Mouse (Mus musculus) midbrain, embryonic 13.5 days (tissue): Measurements from ENCODE around the gene Rpl18a. TPM values are rescaled to one million over a fixed set of nuclear protein-coding genes. Genes with fewer than 3 reads are reported as not detected.

Source experiments
- ATAC-seq: fragments of 200-750 bp; cut with Nextera tagmentation; 2 replicates; pipeline ENCODE4 v1.8.0; 2017; ENCODE audit warnings: mild to moderate bottlenecking, moderate TSS enrichment, moderate library complexity
- H3K27ac ChIP-seq: fragments of 300-500 bp; sonication (generic); 2 replicates; pipeline ENCODE4 v1.5.1; 2015; ENCODE audit warnings: inconsistent platforms, mild to moderate bottlenecking, moderate library complexity
- H3K27me3 ChIP-seq: fragments of 300-500 bp; sonication (generic); 2 replicates; pipeline ENCODE4 v1.6.1; 2015; ENCODE audit warnings: mild to moderate bottlenecking, inconsistent platforms
- H3K36me3 ChIP-seq: fragments of 300-500 bp; sonication (generic); 2 replicates; pipeline ENCODE4 v1.6.1; 2015; ENCODE audit warnings: mild to moderate bottlenecking, inconsistent platforms
- H3K4me1 ChIP-seq: fragments of 300-500 bp; sonication (generic); replicated peaks from 2 replicates; pipeline ENCODE4 v1.6.1; 2015; ENCODE audit warnings: inconsistent platforms
- H3K4me2 ChIP-seq: fragments of 300-500 bp; sonication (generic); replicated peaks from 2 replicates; pipeline ENCODE4 v1.6.1; 2015; ENCODE audit warnings: moderate library complexity, mild to moderate bottlenecking, inconsistent platforms
- H3K4me3 ChIP-seq: fragments of 300-500 bp; sonication (generic); replicated peaks from 2 replicates; pipeline ENCODE4 v1.5.1; 2015; ENCODE audit warnings: mild to moderate bottlenecking, inconsistent platforms
- H3K9ac ChIP-seq: fragments of 300-500 bp; sonication (generic); replicated peaks from 2 replicates; pipeline ENCODE4 v1.6.1; 2015; ENCODE audit warnings: mild to moderate bottlenecking, inconsistent platforms
- H3K9me3 ChIP-seq: fragments of 300-500 bp; sonication (generic); 2 replicates; pipeline ENCODE4 v1.6.1; 2016; ENCODE audit warnings: mild to moderate bottlenecking, inconsistent platforms
- WGBS: fragments of 180-500 bp; shearing (Covaris S2); methylation state at CpG from one replicate; pipeline ENCODE4 v1.1.7; 2015; 5-methylcytosine and 5-hydroxymethylcytosine counted together
- polyA plus RNA-seq: library from polyadenylated mRNA; unstranded; fragments of >200 nt; fragmentation: Nextera tagmentation; extraction: Ambion mirVana; gene quantifications from 2 replicates; pipeline ENCODE4 v1.2.1, GENCODE M21; 2015

Rpl18a gene
- polyA plus RNA-seq, 1 experiment from 2014 or later, result 2,717 TPM

- peak within 1 kb of the TSS; percentile 40 for H3K9ac ChIP-seq
- no peak for ATAC-seq
- peaks cover 35% of the 10 kb centered on the region for H3K36me3 ChIP-seq
- H3K4me3 ChIP-seq, result peak within 1 kb of the TSS; percentile 22
- no peaks in the 10 kb centered on the region for H3K9me3 ChIP-seq
- H3K4me1 ChIP-seq, result peaks cover 28% of the 10 kb centered on the region
- H3K27ac ChIP-seq, result no peak within 1 kb of the TSS
- H3K4me2 ChIP-seq, result peak within 1 kb of the TSS; percentile 42
- WGBS, result 3% methylated on average over 80 of the region's 80 CpGs
- peaks cover 66% of the 10 kb centered on the region for H3K27me3 ChIP-seq
Observed at GRCm38 (mm10) chr8:70892022-70892895, 5.0 kb downstream of the Rpl18a start, which contains the start of gene Slc5a5. Slc5a5 (minus strand) TSS chr8:70892757.

GRCm38 (mm10) chr8:70891356-70891755 lies 5.9 kb downstream of the Rpl18a start:
- Histone ChIP-seq H3K9me3 (no peaks in the 10 kb centered on the region), H3K4me3 (no peak overlapping the region), H3K27ac (no peak overlapping the region), H3K9ac (no peak overlapping the region), H3K36me3 (peaks cover 35% of the 10 kb centered on the region), H3K4me2 (no peak overlapping the region), H3K4me1 (peaks cover 25% of the 10 kb centered on the region), H3K27me3 (peaks cover 68% of the 10 kb centered on the region)
- 8% methylated on average over 21 of the region's 21 CpGs for WGBS
- ATAC-seq, result no peak

GRCm38 (mm10) chr8:70890656-70891055 lies 6.6 kb downstream of the Rpl18a start:
- H3K36me3 ChIP-seq, result peaks cover 31% of the 10 kb centered on the region
- no peak overlapping the region for H3K9ac ChIP-seq
- ATAC-seq, result no peak
- H3K4me2 ChIP-seq, result no peak overlapping the region
- H3K27me3 ChIP-seq, result peaks cover 75% of the 10 kb centered on the region
- H3K9me3 ChIP-seq, result no peaks in the 10 kb centered on the region
- WGBS, result 96% methylated on average over 5 of the region's 5 CpGs
- H3K4me1 ChIP-seq, result peaks cover 18% of the 10 kb centered on the region
- no peak overlapping the region for H3K4me3 ChIP-seq
- no peak overlapping the region for H3K27ac ChIP-seq

- 0 out of 2 replicates have a peak, but pooled peaks cover 5% of the 10 kb centered on the region for H3K36me3 ChIP-seq
- H3K9ac ChIP-seq, result no peak overlapping the region
- H3K27ac ChIP-seq, result no peak overlapping the region
- no peak overlapping the region for H3K4me3 ChIP-seq
- peaks cover 12% of the 10 kb centered on the region for H3K4me1 ChIP-seq
- no peaks in the 10 kb centered on the region for H3K9me3 ChIP-seq
- H3K4me2 ChIP-seq, result peak overlapping the region; percentile 33
- WGBS, result 7% methylated on average over 18 of the region's 18 CpGs
- ATAC-seq, result no peak
- H3K27me3 ChIP-seq, result peaks cover 56% of the 10 kb centered on the region
Observed at GRCm38 (mm10) chr8:70887669-70888068, 9.5 kb downstream of the Rpl18a start.

- Histone ChIP-seq H3K27ac (no peak overlapping the region), H3K4me1 (0 out of 2 replicates have a peak, but pooled peaks cover 4% of the 10 kb centered on the region), H3K9me3 (no peaks in the 10 kb centered on the region), H3K9ac (no peak overlapping the region), H3K4me3 (no peak overlapping the region), H3K27me3 (peaks cover 35% of the 10 kb centered on the region), H3K4me2 (no peak overlapping the region), H3K36me3 (0 out of 2 replicates have a peak, but pooled peaks cover under 1% of the 10 kb centered on the region)
- ATAC-seq, result no peak
- WGBS, result 21% methylated on average over 12 of the region's 12 CpGs
Observed at GRCm38 (mm10) chr8:70885612-70886011, 11.6 kb downstream of the Rpl18a start.

- H3K9ac ChIP-seq, result no peak overlapping the region
- no peak for ATAC-seq
- H3K4me2 ChIP-seq, result no peak overlapping the region
- H3K4me3 ChIP-seq, result no peak overlapping the region
- 0 out of 2 replicates have a peak, but pooled peaks cover 6% of the 10 kb centered on the region for H3K4me1 ChIP-seq
- no peaks in the 10 kb centered on the region for H3K36me3 ChIP-seq
- no peak overlapping the region for H3K27ac ChIP-seq
- H3K9me3 ChIP-seq, result no peaks in the 10 kb centered on the region
- peaks cover 28% of the 10 kb centered on the region for H3K27me3 ChIP-seq
- WGBS, result 95% methylated on average over 10 of the region's 10 CpGs
Observed at GRCm38 (mm10) chr8:70884683-70885082, 12.5 kb downstream of the Rpl18a start.

GRCm38 (mm10) chr8:70884186-70884585 lies 13.0 kb downstream of the Rpl18a start:
- Histone ChIP-seq H3K4me3 (no peak overlapping the region), H3K4me1 (0 out of 2 replicates have a peak, but pooled peaks cover 8% of the 10 kb centered on the region), H3K9me3 (no peaks in the 10 kb centered on the region), H3K4me2 (no peak overlapping the region), H3K36me3 (no peaks in the 10 kb centered on the region), H3K27me3 (peaks cover 25% of the 10 kb centered on the region), H3K27ac (no peak overlapping the region), H3K9ac (no peak overlapping the region)
- no peak for ATAC-seq
- 86% methylated on average over 4 of the region's 4 CpGs for WGBS

- 31% methylated on average over 11 of the region's 11 CpGs for WGBS
- 0 out of 2 replicates have a peak, but pooled peaks cover 4% of the 10 kb centered on the region for H3K4me1 ChIP-seq
- no peak overlapping the region for H3K4me3 ChIP-seq
- ATAC-seq, result no peak
- H3K4me2 ChIP-seq, result no peak overlapping the region
- no peaks in the 10 kb centered on the region for H3K36me3 ChIP-seq
- peak overlapping the region; percentile 34; the same call in 1 of the 2 replicates for H3K9ac ChIP-seq
- H3K9me3 ChIP-seq, result no peaks in the 10 kb centered on the region
- H3K27me3 ChIP-seq, result 0 out of 2 replicates have a peak, but pooled peaks cover 8% of the 10 kb centered on the region
- H3K27ac ChIP-seq, result no peak overlapping the region
Observed at GRCm38 (mm10) chr8:70880546-70880945, 16.7 kb downstream of the Rpl18a start.

GRCm38 (mm10) chr8:70880126-70880525 lies 17.1 kb downstream of the Rpl18a start:
- Histone ChIP-seq H3K9ac (peak overlapping the region; percentile 34; the same call in 1 of the 2 replicates), H3K4me1 (0 out of 2 replicates have a peak, but pooled peaks cover 4% of the 10 kb centered on the region), H3K27me3 (0 out of 2 replicates have a peak, but pooled peaks cover 4% of the 10 kb centered on the region), H3K4me2 (no peak overlapping the region), H3K27ac (no peak overlapping the region), H3K36me3 (no peaks in the 10 kb centered on the region), H3K9me3 (no peaks in the 10 kb centered on the region), H3K4me3 (no peak overlapping the region)
- 0 out of 2 replicates have a peak, but pooled peaks have one; percentile 22 for ATAC-seq
- WGBS, result 9% methylated on average over 4 of the region's 4 CpGs

GRCm38 (mm10) chr8:70879500-70879899 lies 17.7 kb downstream of the Rpl18a start:
- H3K4me3 ChIP-seq, result no peak overlapping the region
- WGBS, result 52% methylated on average over 4 of the region's 4 CpGs
- H3K36me3 ChIP-seq, result no peaks in the 10 kb centered on the region
- H3K27ac ChIP-seq, result no peak overlapping the region
- H3K9me3 ChIP-seq, result no peaks in the 10 kb centered on the region
- ATAC-seq, result no peak
- 0 out of 2 replicates have a peak, but pooled peaks cover 2% of the 10 kb centered on the region for H3K27me3 ChIP-seq
- H3K4me1 ChIP-seq, result 0 out of 2 replicates have a peak, but pooled peaks cover 4% of the 10 kb centered on the region
- H3K9ac ChIP-seq, result no peak overlapping the region
- no peak overlapping the region for H3K4me2 ChIP-seq

- H3K4me3 ChIP-seq, result no peak overlapping the region
- H3K9me3 ChIP-seq, result no peaks in the 10 kb centered on the region
- H3K36me3 ChIP-seq, result no peaks in the 10 kb centered on the region
- WGBS, result 65% methylated on average over 2 of the region's 2 CpGs
- no peak overlapping the region for H3K27ac ChIP-seq
- 0 out of 2 replicates have a peak overlapping the region, but pooled peaks have one; percentile 14 for H3K9ac ChIP-seq
- no peak for ATAC-seq
- H3K4me2 ChIP-seq, result no peak overlapping the region
- H3K4me1 ChIP-seq, result 0 out of 2 replicates have a peak, but pooled peaks cover 4% of the 10 kb centered on the region
- H3K27me3 ChIP-seq, result 0 out of 2 replicates have a peak, but pooled peaks cover 2% of the 10 kb centered on the region
Observed at GRCm38 (mm10) chr8:70878178-70878577, 19.0 kb downstream of the Rpl18a start.

- Histone ChIP-seq H3K27ac (no peak overlapping the region), H3K36me3 (no peaks in the 10 kb centered on the region), H3K4me2 (no peak overlapping the region), H3K9ac (no peak overlapping the region), H3K9me3 (no peaks in the 10 kb centered on the region), H3K27me3 (0 out of 2 replicates have a peak, but pooled peaks cover 2% of the 10 kb centered on the region), H3K4me3 (no peak overlapping the region), H3K4me1 (peaks cover 17% of the 10 kb centered on the region)
- WGBS, result 68% methylated on average over 4 of the region's 4 CpGs
- no peak for ATAC-seq
Observed at GRCm38 (mm10) chr8:70876382-70876781, 20.8 kb downstream of the Rpl18a start.
